Mouse (Mus musculus): Measurements from ENCODE around the gene Pakap. TPM values are rescaled to one million over a fixed set of nuclear protein-coding genes. Genes with fewer than 3 reads are reported as not detected.

Pakap gene
- total RNA-seq (2021), result 100 to 1,000 TPM in 1 of 2 experiments, 10 to 100 TPM in 1; 40.6 to 108 TPM
- long read RNA-seq, experiment 1, partial matches to known transcripts, result 7 of 25 reads
- long read RNA-seq, experiment 1, other reads (novel, unspliced or antisense), result 18 of 25 reads
- long read RNA-seq, experiment 2, partial matches to known transcripts, result 0 of 2 reads
- long read RNA-seq, experiment 2, other reads (novel, unspliced or antisense), result 2 of 2 reads

- DNase-seq, result peak; percentile 87 to 91
Observed at GRCm38 (mm10) chr4:57567666-57568206, at the start of gene Pakap. Gene Pakap (plus strand): TSS chr4:57568179.

DNA sequence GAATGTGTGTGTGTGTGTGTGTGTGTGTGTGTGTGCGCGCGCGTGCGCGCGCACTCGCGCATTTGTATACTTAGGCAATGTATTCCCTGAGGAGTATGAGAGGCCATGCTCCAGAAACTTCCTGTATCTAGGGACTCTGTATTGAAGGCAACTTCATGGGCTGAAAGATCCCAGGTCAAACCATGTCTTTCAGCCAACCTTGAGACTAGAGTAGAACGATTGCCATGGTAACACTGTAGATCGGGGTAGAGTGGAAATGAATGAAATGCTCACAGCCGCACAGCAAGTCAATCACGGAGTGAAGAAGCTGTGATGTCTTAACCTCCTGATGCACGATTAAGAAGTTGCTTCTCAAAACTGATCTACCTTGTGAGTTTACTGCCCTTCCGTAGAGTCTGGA, 44.5 kb upstream of the Pakap start:
- no peak for DNase-seq

DNA sequence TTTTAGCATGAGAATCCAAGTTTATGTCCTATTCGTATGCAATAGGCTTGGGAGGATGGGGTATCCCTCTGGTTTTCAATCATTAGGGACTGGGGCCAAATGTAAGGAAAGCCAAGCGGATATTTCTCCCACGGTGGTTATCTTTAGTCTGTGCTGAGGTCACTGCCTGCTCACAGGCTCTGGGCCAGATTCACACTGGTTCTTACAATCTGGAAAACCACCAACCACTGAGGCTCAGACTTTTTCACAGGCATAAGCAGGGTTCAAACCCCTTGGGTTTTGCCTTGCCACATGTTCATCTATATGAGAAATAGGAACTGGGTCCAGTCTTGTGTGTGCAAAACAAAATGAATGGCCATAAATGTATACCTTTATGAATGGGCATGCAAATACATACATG, 43.5 kb upstream of the Pakap start:
- DNase-seq, result no peak

- no peak for DNase-seq
Observed at GRCm38 (mm10) chr4:57525221-57526011, 42.6 kb upstream of the Pakap start.

- no peak for DNase-seq
Observed at GRCm38 (mm10) chr4:57528296-57528695, 39.7 kb upstream of the Pakap start.

- no peak for DNase-seq
Observed at GRCm38 (mm10) chr4:57533686-57534085, 34.3 kb upstream of the Pakap start.

GRCm38 (mm10) chr4:57534232-57534631, 33.7 kb upstream of the Pakap start:
- no peak for DNase-seq

DNA sequence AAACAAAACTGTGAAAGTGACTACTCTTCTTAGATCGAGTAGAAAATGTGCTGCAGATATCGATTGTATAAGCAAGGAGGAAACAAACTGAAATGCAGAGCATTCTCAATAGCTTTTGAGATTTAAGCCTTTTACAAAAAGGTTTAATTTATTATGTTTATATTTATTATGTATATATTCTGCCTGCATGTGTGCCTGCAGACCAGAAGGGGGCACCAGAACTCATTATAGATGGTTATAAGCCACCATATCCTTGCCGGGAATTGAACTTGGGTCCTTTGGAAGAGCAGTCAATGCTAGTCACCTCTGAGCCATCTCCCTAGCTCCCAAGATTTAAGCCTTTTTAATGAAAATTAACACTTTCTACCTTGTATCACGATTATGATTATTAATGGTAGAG, 32.9 kb upstream of the Pakap start:
- no peak for DNase-seq

GRCm38 (mm10) chr4:57538029-57538688, 29.8 kb upstream of the Pakap start:
- DNase-seq, result no peak

DNA sequence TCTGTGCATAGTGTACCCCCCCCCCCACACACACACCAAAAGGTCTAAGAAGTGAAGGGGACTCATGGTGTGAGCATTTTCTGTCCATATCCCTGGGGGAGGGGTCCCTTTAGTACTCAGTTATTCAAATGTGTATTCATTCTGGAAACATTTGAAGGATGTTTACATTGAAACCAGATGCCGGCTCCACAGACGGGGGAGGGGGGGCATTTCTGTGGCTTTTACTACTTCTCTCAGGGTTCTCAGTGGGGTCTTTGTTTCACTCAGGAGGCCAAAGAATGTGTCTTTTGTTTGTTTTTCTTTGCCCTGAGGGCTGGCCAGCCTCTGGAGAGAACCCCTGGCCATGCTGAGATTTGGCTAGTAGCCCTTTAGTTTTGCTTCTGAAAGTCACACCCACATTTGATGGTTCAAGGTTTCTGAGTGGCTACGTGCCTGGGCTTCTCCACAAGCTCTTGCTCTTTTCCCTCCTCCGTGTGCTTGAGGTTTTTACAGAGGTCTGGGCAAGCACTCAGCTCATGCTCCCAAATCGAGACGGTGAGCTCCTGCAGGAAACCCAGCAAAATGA, 24.2 kb upstream of the Pakap start:
- peak; percentile 5 to 10 for DNase-seq

DNA sequence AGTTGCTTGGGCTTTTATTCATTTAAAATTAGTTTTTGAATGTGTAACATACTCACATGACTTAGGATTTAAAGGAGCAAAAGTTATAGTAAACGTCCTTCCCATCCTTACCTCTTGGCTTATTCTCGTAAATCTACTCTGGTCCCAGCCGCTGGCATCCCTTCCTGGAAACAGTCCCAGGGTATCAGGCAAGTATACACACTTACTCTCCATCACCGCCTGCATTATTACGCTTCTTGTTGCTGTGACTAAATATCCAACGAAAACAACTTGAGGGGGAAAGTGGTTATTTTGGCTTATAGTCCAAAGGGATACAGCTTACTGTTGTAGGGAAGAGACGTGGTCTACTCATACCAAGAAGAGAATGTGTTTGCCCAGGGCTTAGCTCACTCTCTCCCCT, 20.2 kb upstream of the Pakap start:
- DNase-seq, result no peak

GRCm38 (mm10) chr4:57550216-57550615, 17.8 kb upstream of the Pakap start:
- no peak for DNase-seq

GRCm38 (mm10) chr4:57557102-57557501, 10.9 kb upstream of the Pakap start:
- no peak for DNase-seq

DNA sequence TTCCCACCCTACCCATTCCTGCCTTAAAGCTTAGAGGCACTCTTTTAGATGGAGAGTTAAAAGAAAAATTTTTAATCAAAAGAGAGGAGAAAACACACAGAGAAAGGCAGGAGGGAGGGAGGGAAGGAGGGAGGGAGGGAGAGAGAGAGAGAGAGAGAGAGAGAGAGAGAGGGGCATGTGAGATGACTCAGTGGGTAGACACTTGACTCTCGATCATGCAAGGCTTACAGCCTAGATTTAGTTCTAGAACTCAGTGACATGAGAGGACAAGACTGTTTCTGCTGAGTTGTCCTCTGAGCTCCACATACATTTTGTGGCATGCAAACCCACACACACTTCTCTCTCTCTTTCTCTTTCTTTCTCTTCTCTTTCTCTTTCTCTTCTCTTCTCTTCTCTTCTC, 8.5 kb upstream of the Pakap start:
- DNase-seq, result no peak

DNA sequence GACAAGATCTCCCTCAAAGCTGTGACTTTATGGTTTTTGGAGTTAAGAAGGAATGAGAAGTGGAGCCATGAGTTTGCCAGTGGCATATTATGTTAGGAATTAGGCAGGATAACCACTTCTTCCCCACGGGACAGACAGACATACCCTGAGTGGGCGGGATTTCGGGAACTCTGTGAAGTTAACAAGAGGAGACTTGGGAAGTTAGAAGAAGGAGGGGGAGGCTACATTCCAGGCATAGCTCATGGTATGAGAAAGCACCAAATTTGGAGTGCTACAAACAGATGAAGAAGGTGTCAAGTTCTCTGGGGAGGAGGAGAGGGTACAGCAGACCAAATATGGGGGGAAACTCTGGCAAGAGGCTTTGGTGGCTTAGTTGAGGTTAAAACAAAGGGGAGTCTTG, 8.0 kb upstream of the Pakap start:
- no peak for DNase-seq

GRCm38 (mm10) chr4:57561055-57561454, 6.9 kb upstream of the Pakap start:
- DNase-seq, result no peak

DNA sequence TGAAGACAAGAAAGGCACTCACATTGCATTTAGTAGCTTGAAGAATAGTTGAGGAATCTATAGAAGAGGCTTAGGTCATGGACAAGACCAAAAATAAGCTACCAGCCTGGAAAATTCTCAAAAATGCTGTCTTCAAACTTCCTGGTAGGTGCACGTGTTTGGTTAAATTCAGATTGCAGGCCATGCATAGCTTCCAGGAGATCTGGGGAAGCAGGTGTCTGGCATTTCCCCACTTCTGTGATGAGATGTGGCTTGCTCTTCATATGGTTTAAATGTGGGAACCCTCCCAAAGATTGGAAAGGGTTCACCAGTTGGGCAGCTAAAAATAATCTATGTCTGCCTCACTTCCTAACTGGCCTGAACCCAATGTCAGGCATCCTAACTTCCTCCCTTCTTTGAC, 2.7 kb upstream of the Pakap start:
- no peak for DNase-seq

- no peak for DNase-seq
Observed at GRCm38 (mm10) chr4:57565811-57566210, 2.2 kb upstream of the Pakap start.

DNA sequence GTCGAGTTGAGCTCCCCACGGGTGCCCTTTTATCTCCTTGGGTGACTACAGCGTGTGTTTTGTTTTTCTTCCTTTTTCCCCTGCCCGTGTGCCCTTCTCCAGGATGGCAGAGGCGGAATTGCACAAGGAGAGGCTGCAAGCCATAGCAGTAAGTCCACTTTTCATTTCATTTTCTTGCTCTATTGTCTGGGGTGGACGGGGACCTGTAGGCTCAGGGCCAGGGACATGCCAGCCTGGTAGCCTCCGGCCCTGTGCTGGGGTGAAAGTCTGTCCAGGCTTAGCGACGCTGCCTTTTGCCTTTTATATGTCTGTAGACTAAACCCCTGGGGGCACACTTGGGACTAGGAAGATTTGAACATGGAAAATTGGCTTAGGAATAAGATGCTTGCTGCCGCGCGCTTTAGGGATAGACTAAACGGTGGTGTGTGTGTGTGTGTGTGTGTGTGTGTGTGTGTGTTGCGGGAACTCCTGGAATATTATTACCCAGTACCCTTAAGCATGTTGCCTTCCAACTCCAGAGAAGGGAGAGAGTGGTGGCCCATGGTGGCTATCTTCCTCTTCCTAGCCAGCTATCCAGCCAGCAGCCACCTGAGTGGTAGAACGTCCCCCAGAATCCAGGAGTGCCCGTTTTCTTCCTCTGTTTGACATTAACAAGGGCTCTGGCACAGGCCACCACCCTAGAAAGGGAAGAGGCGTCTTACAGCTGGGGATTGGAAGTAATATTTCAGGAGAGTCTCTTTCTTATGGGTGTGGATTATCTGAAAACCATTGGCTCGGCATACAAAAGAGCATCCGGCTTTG, 489 bp downstream of the Pakap start:
- no peak for DNase-seq

GRCm38 (mm10) chr4:57569069-57569355, 1.0 kb downstream of the Pakap start:
- no peak for DNase-seq

DNA sequence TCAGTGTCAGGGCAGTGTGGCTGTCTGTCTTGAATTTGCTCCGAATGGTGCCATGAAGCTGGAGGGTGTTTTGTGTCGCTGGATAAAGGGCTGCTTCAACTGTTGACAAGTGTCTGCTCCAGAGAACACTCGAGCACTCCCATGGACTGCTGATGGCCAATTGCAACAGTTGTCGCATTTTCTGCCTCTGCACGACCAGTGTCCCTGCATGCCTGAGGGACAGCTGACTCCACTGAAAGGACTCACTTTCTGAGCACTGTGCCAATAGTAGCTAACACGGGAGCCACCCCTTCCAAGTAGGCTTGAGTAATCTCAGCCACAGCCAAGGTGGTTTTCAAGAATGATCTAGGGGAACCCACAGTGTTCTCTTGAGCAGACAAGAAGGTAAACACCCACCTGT, 1.7 kb downstream of the Pakap start:
- peak; percentile 49 to 73 for DNase-seq

GRCm38 (mm10) chr4:57570229-57570628, 2.2 kb downstream of the Pakap start:
- DNase-seq, result no peak

All from adrenal gland, postnatal 36 days (tissue).